Mouse (Mus musculus) kidney, adult 2 months (tissue): ENCODE measurements around the gene Dlgap1.

ENCODE experiments used
- CTCF ChIP-seq: fragments of 200-500 bp; conservative IDR thresholded peaks from 2 replicates; pipeline ENCODE4 v1.5.1; 2011; ENCODE audit warnings: low read depth, mild to moderate bottlenecking, control low read depth, low read length, moderate library complexity, mixed read lengths; ENCODE audit not compliant: insufficient read depth, insufficient read length
- POLR2A ChIP-seq: fragments of 200-500 bp; IDR thresholded peaks from one replicate; pipeline ENCODE4 v1.6.1; 2011; ENCODE audit warnings: low read depth, low read length, control low read depth

DNA sequence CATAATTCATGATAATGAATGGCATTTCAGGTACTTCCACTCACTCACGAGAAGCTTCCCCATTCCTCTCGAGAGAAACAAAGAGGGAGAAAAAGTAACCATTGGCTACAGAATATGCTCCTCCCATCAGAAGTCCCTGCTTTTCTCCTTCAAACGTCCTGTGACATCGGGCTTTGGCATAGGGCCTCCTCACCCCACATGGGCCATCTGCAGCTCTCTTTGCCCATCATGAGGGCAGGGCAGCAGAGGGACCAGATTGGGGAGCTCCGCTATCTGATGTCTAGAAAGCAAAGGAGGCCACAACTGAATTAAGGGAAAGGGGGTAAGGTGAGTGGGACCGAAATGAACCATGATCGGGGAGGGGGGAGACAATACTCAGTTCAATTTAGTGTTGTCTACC lies 47.6 kb downstream of the Dlgap1 start:
- TF ChIP-seq CTCF (no peak), POLR2A (no peak)
